Mouse (Mus musculus) heart, postnatal 10 days (tissue): ENCODE measurements around the gene Slc9b2. TPM values are rescaled to one million over a fixed set of nuclear protein-coding genes. Genes with fewer than 3 reads are reported as not detected.

ENCODE experiments used
- DNase-seq, 2 experiments: peaks; one replicate each; pipeline ENCODE4 v3.0.0; 2021
- intact Hi-C: fragments of 180-260 bp; cut with DNase I; formaldehyde crosslinking; loops from one replicate; pipeline ENCODE4 v1.15.1; 2025
- total RNA-seq, 2 experiments: library from RNA; stranded (reverse); gene quantifications; 2 replicates each; pipeline ENCODE4 v1.2.3; 2021

The Slc9b2 gene
- total RNA-seq = under 1 TPM; 0.20 to 0.43 TPM

DNA sequence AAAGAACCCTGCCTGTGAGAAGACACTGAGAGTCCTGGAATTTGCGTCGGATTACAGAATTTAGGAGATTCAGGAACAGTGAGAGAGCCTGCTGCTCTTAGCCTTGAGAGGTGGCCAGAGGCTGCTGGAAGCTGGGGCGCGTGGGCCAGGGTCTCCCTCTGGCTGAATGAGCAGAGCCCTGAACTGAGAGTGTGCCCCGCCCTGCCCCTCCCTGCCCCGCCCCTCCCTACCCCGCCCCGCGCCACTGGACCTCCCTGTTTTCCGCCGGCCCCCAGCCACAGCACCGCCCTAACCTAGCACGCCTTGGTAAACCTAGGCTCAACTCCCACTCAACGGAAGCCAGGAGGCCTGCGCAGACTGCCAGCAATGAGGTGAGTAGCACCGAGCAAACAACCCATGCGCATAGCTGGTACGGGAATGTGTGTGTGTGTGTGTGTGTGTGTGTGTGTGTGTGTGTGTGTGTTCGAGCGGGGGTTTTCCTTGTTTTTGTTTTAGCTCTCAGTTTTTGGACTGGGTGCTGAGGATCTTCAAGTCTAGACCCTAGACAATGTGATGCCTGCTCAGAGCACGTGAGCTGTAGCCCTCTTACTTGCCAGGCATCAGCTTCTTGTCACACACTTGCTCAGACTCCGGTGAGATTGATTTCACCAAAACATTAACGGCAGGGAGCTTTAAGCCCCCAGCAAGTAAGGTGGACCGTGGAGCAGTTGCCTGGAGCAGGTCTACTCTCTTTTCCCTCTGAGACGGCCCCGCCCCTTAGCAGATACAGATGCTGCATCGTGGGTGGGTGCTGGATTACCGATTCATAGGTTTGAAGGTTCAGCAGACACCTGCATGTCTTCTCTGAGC, at the start of gene Slc9b2:
TSS of gene Slc9b2 (plus strand) at position 290 of the 849 bp plus-strand sequence.
- peak; percentile 19 to 34 for DNase-seq

DNA sequence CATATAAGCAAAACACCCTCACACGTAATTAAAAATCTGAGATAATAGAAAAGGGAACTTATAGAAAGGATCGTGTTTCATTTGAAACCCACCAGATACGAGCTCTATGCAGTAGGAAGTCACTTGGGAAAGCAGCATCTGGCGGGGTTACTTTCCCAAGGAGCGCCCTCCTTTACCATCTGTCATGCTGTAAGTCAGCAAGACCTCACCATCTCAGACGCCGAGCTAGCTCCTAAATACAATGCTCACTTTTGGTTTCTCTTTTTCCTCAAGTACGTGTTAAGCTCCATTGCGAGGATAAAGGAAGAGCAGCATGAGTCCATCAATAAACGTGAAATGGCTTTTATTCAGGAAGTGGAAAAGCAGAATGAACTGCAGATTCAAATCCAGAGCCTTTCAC, 48.6 kb upstream of the Slc9b2 start:
- intact Hi-C loops = no loop called here
- DNase-seq = no peak

More for the DNA sequence above, at the start of gene Slc9b2:
- intact Hi-C loops = no loop called here

DNA sequence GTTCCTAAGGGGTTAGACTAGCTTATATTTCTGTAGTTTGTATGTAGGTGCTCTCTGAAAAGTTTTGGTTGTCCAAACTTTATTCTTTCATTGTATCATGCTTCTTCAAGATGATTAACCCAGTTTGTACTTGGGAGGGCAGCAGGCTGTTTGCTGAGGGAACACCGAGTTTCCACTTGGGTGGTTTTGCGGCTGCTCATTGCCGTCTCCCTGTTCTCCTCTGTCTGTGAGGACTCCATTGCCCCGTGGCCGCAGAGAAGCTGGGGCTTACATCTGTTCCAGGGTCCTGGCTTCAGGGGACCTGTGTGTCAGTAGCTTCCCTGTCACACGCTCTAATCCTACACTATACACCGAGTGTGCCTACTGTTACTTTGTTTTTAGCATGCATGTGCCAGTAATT, 47.3 kb upstream of the Slc9b2 start:
- no peak for DNase-seq

DNA sequence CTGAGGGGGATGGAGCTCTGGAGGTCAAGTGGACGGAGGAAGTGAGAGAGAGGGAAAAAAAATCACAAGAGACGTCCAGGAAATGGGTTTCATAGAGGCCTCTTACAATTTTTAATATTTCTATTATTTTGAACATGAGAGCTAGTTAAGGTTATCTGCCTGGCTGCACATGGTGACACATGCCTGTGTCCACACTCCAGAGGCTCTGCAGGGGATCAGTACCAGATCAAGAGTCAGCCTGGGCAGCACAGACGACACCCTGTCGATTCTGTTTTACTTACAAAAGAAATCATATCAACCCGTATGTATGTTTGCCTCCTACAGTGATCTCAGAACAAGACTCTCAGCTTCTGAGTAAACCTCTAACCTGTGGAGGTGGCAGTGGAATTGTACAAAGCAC, 38.9 kb upstream of the Slc9b2 start:
- no peak for DNase-seq
- intact Hi-C loops = no loop called here

More for the DNA sequence above, 47.3 kb upstream of the Slc9b2 start:
- intact Hi-C loops = no loop called here

DNA sequence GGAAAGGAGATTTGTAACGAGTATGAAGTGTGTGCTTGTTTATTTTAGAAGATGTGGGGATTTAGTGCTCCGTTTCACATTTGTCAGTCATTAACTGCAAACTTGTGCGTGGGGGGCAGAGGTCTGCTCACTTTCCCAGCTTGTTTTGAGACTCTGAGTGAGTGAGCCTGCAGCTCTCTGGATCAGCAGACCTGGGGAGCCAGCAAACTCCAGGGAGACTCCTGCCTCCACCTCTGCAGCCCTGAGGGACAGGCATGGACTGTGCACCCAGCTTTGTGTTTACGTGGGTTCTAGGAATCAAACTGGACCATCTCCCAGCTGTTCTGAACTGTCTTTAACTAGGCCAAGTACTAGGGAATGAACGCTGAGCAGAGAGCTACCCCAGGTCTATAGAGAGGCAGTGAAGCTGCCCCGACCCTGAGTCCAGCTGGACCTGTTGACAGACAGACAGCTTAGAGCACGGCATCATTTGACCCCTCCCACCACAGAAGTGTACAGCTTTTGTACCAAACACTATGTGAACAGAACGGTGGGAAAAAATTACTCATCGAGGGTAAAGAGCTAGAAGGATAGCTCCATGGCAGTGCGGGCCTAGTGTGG, 38.0 kb upstream of the Slc9b2 start:
- intact Hi-C loops = no loop called here
- no peak for DNase-seq

DNA sequence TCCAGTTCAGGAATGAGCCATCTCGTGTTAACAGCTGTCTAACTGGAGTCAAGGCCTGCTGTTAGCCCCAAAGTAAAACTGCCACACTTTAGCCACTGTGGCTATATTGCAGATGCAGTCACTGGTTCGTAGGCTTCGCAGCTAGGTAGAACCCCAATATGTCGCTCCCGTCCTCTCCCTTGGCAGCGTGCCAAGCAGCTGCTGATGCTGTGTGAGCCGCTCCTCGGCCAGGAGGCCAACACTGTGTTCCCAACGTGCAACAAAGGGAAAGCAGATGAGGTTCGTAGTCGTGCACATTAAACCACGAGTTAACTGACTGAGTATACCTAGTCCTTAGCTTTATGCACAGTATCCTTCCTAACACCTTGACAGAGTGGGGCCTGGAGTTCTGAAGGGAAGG, 34.9 kb upstream of the Slc9b2 start:
- intact Hi-C loops = no loop called here

DNA sequence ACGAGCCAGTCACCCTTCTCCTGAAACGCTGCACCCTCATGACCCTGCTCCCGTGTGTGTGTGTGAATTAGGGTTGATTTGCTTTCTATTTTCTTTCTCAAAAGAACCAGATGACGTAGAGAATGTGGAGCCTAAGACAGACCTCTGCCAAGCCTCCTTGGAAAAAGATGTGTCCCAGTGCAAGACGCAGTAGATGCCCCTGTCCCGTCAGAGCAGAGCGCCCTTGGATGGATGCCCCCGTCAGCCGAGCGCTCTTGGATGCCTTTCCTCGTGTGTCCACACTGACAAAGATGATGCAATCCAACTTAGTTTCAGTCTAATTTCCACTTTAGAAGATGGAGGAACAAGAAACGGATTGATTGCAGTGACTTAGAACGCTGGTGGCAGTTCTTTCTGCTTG, 34.5 kb upstream of the Slc9b2 start:
- no peak for DNase-seq
- intact Hi-C loops = no loop called here

More for the DNA sequence above, 34.9 kb upstream of the Slc9b2 start:
- DNase-seq = no peak

DNA sequence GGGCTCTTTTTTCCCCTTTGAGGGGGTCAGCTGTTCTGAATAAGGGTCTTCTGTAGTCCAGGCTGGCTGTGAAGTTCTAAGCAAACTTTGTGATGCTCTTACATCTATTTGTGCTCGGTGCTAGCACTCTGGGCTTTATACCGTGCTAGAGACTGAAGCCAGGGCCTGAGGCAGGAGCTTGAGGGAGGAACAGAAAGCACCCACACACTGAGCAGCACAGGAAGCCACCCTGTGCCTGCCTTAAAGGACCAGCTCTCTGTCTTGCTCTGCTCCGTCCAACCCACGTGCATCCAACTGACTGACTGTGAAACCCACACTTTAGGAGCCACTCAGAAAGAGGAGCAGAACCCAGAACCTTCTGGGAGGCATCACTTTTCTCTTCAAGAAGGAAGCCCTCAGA, 27.3 kb upstream of the Slc9b2 start:
- no peak for DNase-seq
- intact Hi-C loops = loop anchor here (2.0 to 10.0 kb wide), 3 partner anchors 47 to 451 kb away; no protein-coding TSS in a partner anchor

DNA sequence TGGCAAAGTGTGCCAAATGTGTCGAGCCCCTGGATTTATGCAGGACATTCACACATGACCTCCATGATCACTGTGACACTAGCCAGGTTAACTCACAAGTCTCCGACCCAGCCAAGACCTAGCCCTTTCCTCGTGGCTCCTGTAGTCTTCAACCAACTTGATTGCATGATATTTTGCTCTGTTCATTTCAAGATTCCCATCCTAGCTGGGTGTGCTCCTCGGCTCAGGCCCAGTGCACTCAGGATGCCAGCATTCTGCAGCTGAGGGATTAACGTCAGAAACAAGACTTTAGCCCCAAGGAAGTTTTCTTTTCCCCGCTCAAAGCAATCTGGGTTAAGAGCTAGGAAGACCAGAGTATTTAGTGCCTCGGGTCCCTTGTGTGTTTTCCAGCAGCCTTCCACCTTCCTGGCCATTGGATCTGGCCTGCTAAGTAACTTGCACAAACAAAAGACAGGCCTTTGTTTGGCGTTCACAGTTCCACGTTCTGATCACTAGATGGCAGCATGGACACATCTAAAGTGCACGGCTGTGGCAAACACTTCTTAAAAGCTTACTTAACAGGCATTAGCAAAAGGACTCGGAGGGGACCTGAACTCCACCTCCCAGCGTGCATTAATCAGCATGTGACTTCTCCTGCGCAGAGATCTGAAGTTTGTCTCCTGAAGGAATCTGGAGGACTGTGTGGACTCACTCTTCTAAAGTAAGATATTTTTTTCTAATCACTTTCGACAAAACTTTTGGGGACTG, 26.7 kb upstream of the Slc9b2 start, which contains the start of gene Bdh2:
TSS of gene Bdh2 (plus strand) at position 553 of the 747 bp plus-strand sequence.
- intact Hi-C loops = loop anchor here (2.0 to 10.0 kb wide), 3 partner anchors 46 to 450 kb away; no protein-coding TSS in a partner anchor
- DNase-seq = peak; percentile 85 to 88

DNA sequence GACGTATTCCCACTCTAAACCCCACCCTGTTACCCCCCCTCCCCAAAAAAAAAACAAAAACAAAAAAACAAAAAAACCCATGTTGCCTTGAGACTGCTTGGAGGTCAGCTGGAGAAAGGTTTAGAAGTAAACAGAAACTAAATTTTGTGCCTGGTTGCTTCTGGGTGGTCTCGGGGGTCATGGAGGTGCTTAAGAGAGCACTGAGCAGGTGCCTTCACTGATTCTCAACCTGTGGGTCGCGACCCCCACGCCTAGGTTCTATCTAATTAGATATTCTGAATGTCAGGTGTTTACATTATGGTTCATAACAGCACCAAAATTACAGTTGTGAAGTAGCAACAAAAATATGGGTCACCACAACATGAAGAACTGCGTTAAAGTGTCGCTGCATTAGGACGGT, 25.8 kb upstream of the Slc9b2 start:
- no peak for DNase-seq
- intact Hi-C loops = loop anchor here (2.0 to 10.0 kb wide), 3 partner anchors 46 to 449 kb away; no protein-coding TSS in a partner anchor

DNA sequence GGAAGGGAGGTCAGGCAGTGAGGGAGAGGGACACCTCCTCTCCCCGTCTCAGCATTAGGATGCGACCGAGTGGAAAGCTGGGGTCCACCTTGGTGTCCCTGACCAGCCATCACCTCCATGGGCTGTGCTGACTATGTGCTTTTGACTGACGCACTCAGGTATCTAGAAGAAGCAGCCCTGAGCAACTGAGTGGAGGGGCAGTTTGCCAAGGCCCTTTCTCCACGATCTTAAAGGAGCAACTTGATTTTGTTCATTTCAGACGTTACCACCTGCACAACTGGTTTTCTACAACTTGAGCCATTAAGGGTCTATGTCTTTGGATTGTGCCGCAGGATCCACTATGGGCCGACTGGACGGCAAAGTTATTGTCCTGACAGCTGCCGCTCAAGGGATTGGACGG, 22.2 kb upstream of the Slc9b2 start:
- no peak for DNase-seq
- intact Hi-C loops = loop anchor here (10.0 kb wide), 1 partner anchor 250 kb away; no protein-coding TSS in a partner anchor

DNA sequence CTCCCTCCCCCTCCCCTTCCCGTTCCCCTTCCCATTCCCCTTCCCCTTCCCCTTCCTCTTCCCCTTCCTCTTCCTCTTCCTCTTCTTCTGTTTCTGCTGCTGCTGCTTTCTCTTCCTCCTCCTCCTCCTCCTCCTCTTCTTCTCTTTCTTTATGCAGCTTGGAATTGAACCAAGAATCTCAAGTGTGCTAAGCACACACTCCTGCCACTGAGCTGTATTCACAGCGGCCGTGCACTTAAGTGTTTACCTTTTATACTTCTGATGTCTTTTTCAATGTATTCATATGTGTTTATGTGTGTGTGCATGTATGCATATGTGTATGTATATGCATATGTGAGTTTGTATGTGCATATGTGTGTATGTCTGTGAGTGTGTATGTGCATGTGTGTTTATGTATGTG, 21.7 kb upstream of the Slc9b2 start:
- DNase-seq = no peak
- intact Hi-C loops = loop anchor here (10.0 kb wide), 1 partner anchor 249 kb away; no protein-coding TSS in a partner anchor

DNA sequence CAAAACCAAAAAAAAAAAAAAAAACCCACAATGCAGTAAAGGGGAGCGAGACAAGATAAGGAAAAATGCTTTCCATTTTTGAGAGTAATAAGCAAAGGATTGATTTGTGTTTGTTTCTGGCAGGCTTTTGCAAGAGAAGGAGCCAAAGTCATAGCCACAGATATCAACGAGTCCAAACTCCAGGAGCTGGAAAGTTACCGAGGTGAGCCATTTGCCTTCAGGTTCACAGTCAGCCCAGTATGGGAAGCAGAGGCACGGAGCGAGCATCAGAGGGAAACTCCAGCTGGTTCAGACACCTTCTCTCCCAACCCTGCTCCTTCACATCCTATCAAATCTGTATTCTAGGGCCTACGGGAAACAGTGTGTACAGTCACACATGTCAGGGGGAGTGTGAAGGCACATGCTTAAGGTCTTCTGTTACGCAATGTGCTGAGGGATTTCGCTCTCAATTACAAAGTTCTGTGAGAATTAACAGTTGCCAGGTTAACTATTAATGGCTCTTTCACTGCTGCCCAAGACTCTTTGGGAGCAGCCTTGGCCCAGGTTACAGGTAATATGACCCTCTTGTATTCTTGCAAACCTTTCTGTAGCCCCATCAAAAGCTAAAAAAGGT, 19.3 kb upstream of the Slc9b2 start:
- no peak for DNase-seq
- intact Hi-C loops = loop anchor here (10.0 kb wide), 1 partner anchor 247 kb away; no protein-coding TSS in a partner anchor

DNA sequence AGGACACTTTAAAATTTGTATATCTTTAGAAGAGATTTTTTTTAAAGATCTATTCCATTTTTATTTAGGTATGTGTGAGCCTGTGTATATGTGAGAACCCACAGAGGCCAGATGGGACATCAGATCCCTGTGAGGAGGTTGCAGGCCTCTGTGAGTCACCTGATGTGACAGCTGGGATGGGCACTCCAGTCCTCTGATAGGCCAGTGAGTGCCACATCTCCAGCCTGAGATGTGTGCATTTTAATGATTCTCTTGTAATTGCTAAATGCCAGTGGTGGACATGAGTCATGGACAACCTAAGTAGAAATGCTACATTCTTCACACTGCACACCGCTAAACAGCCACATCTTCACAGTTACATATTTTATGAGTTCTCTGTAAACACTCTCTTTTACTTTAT, 18.4 kb upstream of the Slc9b2 start:
- intact Hi-C loops = loop anchor here (10.0 kb wide), 1 partner anchor 246 kb away; no protein-coding TSS in a partner anchor
- DNase-seq = no peak

DNA sequence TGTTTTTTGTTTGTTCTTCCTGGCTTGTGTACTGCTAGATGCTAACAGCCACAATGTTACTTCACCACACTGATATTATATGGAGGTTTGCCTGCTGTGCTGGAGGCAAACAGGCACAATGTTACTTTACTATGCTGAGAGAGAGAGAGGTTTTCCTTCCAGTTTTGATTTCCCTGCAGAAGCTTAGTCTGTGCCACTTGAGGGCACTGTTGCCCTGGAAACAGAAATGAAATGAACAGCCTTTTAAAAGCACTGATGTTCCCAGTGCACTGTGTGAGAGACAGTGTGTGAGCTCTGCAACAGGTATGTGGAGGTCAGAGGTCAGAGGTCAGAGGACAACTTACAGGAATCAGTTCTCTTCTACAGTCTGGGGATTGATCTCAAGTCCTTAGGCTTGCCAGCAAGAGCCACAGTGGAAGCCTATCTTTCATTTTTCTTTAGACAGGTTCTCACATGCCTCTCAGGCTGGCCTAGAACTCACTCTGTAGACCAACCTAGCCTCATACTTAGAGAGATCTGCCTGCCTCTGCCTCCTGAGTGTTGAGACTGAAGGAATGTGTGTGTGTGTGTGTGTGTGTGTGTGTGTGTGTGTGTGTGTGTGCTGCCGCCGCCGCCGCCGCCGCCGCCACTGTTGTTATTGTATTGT, 17.1 kb upstream of the Slc9b2 start:
- intact Hi-C loops = loop anchor here (2.0 kb wide), 2 partner anchors 112 to 440 kb away; no protein-coding TSS in a partner anchor
- DNase-seq = peak; percentile 60 to 72

DNA sequence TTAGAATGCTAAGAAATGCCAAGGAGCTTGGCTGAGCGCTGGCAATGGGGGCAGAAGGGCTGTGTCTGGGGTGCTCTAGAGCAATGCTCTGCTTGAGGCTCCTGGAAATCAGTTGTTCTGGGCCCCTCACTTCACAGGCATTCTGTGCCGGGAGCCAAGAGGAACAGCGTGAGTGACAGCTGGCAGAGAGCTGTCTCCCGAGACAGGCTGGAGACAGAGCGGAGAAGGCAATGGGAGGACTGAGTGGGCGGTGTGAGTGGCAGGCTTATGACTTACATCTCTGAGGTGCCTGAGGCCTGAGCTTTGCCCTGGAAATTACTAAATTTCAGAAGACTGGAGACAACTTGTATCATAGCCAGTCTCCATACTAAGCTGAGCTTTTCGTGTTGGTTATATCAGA, 13.8 kb upstream of the Slc9b2 start:
- DNase-seq = peak; percentile 38 to 42
- intact Hi-C loops = no loop called here

DNA sequence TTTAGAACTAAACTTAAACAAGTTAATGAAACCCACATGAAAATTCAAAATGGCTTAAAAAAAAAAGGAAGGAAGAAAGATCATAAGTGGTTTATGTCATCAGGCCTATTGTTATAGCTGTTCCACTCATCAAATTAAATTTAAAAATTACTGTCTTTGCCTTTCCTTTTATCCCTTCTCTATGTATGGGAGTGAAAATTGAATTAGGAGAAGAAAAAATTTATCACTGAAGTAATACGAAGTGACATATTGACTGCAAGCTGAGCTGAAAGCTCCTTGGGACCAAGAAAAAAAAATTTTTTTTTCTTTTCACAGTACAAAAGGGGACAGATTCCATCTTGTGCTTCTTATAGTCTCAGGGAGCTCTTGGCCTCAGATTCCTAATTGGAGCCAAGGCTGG, 11.9 kb upstream of the Slc9b2 start:
- no peak for DNase-seq
- intact Hi-C loops = no loop called here

DNA sequence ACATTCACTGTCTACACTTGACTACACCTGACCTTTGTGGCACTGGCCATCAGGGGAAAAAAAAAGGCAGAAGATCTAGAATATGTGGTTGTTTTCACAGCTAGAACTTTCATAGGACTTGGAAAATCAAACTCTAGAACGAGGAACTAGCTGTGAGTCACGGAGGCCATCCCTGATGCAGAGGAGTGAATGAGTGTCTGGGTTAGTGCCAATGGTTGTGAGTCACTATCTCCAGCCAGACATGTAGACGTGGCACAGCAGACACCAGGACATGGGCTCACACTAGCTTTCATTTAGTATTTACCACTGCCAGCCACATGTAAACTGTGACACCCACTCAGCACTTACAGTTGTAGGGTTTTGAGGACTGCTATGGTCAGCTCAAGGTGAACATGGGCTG, 8.9 kb upstream of the Slc9b2 start:
- intact Hi-C loops = no loop called here
- peak; percentile 19 to 27 for DNase-seq

DNA sequence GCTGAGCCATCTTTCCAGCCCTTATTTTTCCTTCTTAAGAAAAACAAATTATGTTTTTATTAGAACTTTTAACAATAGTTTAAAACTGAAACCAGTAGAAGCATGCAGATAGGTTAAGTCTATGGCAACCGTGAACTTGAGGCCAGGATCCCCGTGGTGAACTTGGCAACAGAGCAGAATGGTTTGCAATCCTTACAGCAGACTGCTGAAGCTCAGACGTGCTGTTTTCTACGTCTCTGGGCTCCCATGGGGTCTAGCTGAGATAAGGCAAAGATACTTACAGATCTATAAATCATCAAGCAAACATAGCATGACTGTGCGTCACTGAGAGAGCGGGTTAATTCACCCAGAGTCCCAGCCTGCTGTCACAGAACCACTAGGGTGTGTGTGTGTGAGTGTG, 7.4 kb upstream of the Slc9b2 start:
- no peak for DNase-seq
- intact Hi-C loops = no loop called here

DNA sequence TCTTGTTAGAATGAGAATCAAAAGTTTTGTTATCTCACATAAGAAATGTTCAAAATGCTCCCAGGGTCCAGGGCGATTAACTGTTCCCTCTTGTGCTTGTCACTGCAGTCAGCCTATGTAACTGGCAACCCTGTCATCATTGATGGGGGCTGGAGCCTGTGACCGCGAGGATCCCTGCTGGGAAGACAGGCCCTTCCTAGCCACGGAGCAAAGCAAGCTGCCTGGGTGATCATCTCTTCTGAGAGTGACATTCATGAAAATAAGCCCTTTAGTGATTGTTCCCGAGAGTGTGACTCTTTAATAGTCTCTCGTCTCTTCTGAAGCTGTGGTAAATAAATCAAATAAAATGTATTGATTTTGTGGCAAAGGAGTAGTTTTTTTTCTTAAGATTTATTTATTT, 3.4 kb upstream of the Slc9b2 start:
- DNase-seq = no peak
- intact Hi-C loops = no loop called here
